Mouse (Mus musculus) left cerebral cortex, postnatal 10 days (tissue): Measurements from ENCODE around the gene Galc. TPM values are rescaled to one million over a fixed set of nuclear protein-coding genes. Genes with fewer than 3 reads are reported as not detected.

Experiments
- DNase-seq, 2 experiments: peaks; one replicate each; pipeline ENCODE4 v3.0.0; 2021 to 2022; ENCODE audit warnings: low spot score in 2 of 2, mixed read lengths in 1 of 2; ENCODE audit errors: extremely low spot score in 1 of 2
- intact Hi-C: fragments of 180-260 bp; cut with DNase I; formaldehyde crosslinking; loops from one replicate; pipeline ENCODE4 v1.15.1; 2025
- total RNA-seq, 2 experiments: library from RNA; stranded (reverse); gene quantifications; 2 replicates each; pipeline ENCODE4 v1.2.3; 2021

Gene Galc
- total RNA-seq, 2 experiments from 2014 or later, result 20.0 to 20.7 TPM

GRCm38 (mm10) chr12:98205450-98206051 lies 53.7 kb downstream of the Galc start:
- DNase-seq, result no peak
- intact Hi-C loops, result loop anchor here (10.0 kb wide), 1 partner anchor 419 kb away; the partner anchor contains the start of gene Spata7

DNA sequence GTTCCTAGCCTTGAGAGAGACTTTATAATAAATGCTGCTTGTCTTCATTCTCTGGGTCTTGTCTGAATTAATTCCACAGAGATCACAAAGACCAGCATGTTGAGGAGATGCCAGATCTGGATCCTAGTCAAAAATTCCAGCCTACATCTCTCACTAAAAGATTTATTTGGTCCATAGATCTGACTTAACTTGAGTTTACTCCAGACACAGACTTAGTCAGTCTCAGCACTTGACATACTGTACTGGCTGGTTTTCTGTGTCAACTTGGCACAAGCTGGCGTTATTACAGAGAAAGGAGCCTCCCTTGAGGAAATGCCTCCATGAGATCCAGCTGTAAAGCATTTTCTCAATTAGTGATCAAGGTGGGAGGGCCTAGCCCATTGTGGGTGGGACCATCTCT lies 61.9 kb downstream of the Galc start:
- DNase-seq, result no peak
- intact Hi-C loops, result no loop called here

- DNase-seq, result no peak
- intact Hi-C loops, result no loop called here
Observed at GRCm38 (mm10) chr12:98190201-98190600, 69.1 kb downstream of the Galc start.

DNA sequence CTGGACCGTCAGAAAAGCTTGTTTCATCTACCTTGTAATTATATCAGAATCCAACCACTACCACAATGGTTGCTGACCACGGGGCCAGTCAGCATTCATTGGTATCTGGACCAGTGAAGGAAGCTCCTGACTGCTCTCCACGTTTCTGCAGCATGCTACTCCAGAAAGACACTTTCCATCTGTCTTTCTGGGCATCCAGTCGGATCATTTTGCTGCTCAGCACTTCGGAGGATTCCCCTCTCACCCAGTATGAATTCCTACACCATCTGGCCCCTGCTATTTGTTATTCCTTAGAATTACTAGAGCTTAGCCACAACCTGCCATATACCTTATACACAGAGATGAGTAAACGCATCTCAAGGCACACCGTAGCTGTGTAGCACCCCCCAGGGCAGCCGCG lies 70.2 kb downstream of the Galc start:
- no peak for DNase-seq
- intact Hi-C loops, result loop anchor here (10.0 kb wide), 1 partner anchor 974 kb away; no protein-coding TSS in a partner anchor

DNA sequence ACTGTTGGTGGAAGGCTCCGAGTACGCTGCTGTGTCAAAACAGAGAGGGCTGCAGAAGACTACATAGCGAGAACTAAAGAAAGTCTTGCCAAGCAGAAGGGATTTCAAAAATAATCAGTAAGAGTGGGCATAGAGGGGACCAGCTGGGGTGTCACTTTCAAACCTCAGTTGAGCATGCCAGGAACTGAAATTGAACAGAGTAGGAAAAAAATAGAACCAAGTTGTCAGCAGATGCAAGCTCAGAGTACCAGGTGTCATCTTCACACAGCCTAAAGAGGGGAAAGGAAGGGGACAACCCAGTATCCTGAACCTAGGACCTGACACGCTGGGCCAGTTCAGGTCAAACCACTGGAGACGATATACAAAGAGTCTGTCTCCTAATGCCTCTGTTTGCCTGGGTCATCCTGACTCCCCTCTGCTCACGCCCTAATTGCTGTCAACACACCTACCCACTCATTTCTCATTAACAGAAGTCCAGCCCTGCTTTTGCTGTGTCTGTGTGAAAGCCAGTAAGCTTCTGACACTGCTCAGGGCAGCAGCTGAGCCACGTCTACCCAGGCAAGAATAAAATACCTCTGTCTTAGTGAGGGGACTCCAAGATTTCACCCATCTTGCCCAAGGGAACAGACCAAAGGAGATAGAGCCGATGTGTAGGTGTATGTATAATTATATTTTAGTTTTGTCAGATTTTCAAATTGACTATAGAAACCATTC lies 71.9 kb downstream of the Galc start:
- intact Hi-C loops, result loop anchor here (10.0 kb wide), 1 partner anchor 973 kb away; no protein-coding TSS in a partner anchor
- peak in 1 of 2 experiments; percentile 58 for DNase-seq

DNA sequence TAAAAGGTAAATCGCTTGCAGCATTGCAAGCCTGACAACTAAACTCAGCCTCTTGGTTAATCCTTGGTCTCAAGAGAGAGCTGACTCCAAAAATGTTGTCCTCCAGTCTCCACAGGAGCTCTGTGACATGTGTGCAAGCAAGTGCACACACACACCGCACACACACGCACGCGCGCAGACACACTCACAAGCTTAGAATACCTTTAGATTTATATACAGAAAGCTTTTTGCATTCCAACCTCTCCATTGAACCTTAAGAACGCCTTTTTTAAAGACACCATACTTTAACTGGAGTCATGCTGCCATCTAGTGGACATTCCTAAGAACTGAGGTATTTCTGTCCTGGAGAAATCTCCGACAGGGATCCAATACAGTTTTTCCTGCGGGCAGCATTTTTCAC lies 77.5 kb downstream of the Galc start:
- intact Hi-C loops, result loop anchor here (10.0 kb wide), 1 partner anchor 967 kb away; no protein-coding TSS in a partner anchor
- DNase-seq, result peak; percentile 28 to 72

DNA sequence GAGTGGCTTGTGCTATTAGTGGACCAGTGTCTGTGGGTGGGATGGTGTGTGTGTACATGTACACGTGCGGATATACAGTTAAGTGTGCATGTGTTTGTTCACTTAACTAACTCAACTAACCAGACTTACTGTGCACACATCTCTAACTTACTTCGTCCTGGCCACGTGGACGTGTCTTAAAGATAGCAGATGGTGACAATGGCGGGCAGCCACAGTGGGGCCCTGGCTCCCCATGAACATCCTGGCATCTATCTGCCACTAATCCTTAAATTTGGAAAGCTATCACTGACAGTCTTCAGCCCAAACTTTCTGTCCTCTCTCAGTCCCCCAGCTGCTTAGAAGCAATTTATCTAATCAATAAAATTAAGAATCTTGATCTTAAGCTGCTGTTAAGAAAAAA lies 78.5 kb downstream of the Galc start:
- intact Hi-C loops, result loop anchor here (10.0 kb wide), 1 partner anchor 966 kb away; no protein-coding TSS in a partner anchor
- no peak for DNase-seq

- intact Hi-C loops, result loop anchor here (10.0 kb wide), 1 partner anchor 966 kb away; no protein-coding TSS in a partner anchor
Observed at GRCm38 (mm10) chr12:98180235-98180800, 78.9 kb downstream of the Galc start.

DNA sequence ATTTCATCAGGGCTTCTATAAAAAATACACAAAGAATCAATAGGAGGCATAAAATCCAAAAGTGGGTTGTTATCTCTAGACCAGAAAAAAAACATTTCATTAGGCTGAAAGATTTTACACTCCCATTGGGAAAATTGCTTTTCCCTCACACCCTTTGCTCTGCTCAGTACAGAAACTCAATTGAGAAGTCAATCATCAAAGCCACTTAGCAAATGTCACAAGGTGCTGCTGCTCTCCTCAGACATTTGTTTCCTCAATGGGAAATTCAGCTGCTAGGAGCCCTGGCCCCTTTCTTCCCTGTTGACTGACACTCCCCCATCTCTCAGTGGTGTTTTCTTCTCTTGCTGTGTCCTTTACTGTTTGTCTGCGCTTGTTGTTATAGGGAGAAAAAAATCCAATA lies 79.8 kb downstream of the Galc start:
- intact Hi-C loops, result no loop called here
- DNase-seq, result no peak

More at GRCm38 (mm10) chr12:98180235-98180800, 78.9 kb downstream of the Galc start:
- no peak for DNase-seq

DNA sequence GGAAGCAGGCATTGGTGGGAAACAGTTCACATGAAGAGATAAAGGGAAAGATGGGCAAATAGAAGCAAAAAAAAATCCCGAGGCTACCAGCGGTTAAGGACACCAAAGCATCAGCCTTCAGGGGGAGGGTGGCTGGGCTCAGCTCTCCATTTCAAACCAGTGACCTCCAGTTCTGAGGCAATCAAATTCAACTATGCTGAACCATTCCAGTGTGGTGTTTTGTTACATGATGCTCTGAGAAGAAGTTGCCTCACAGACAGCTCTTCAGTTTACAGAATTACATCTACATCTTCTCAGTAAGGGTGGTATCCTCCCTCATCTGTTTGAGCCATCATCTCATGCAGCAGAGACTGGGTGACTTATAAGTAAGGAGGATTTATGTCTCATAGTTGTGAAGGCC lies 82.6 kb downstream of the Galc start:
- no peak for DNase-seq
- intact Hi-C loops, result no loop called here

DNA sequence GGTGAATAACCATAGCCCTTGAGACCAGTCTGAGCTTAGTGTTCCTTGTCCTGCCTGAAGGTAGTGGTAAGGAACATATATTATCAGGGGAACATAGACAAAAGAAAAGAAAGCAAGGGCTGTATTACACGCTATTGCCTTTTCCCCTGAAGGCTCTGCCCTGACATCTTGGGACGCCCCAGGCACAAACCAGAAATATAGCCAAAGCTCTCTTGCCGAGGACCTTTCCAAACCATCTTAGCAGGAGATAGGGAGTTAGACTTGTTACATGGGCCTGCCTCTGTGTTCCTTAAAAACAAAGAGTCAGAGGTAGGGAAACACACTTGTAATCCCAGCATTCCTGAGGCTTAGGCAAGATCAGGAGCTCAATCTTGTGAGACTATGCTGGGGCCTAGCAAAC lies 97.4 kb downstream of the Galc start:
- intact Hi-C loops, result no loop called here

GRCm38 (mm10) chr12:98160867-98161266 lies 98.4 kb downstream of the Galc start:
- no peak for DNase-seq
- intact Hi-C loops, result no loop called here

More for the DNA sequence above, 97.4 kb downstream of the Galc start:
- DNase-seq, result no peak

Other genes with a start within 250 kb of the Galc start
- under 1 TPM in 1 of 2 experiments, not detected in 1; 0.15 TPM for gene Gpr65, start 9.2 kb upstream of the Galc start, total RNA-seq